ENCODE assay signal across 28 mouse cellular contexts in the genomic region with DNA sequence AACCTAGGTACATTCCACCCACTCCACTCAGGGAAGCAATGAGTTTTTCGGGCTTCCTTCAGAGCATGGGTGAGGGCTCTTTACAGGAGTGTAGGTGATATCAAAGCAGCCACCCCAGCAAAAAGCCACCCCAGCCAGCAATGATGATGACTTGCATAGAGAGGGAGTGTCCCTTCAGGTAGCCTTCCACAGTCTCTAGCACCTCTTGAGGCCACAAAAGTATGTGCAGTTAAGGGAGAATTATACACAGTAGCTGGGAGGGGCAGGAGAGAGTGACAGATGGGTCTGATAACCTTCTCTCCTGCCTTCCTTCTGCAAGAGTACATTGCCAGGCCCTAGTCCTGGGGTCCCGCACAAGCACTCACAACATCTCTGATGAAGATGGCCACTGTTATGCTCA. TPM values are rescaled to one million over a fixed set of nuclear protein-coding genes. Genes with fewer than 3 reads are reported as not detected.
DNase-seq lines count a peak whose midpoint lies in the region; ATAC-seq and TF ChIP-seq lines count a peak whose summit lies in the region.
"Had no signal": no experiment of that assay in that cellular context is flagged by ENCODE, and none has a peak within 500 bp of the region (broad histone marks: within the 10 kb centered on the region; RNA-seq: fewer than 3 reads in every experiment).

No protein-coding gene starts in this region.

- dilution Hi-C loops in CH12.LX (cut with MboI; ENCODE audit: extremely low pct_ligation_motif_present, extremely low pct_unique_long_range_greater_than_20kb, low sequenced_read_pairs), result no loop called here

- TF ChIP-seq EP300 in CH12.LX (IDR thresholded peaks at IDR 0.05; ENCODE audit: low read length), result no peak
- no peak for TF ChIP-seq EP300 in liver, postnatal 0 days (IDR thresholded peaks at IDR 0.05; ENCODE audit: low read depth)

- TF ChIP-seq RAD21 in CH12.LX (IDR thresholded peaks at IDR 0.05; ENCODE audit: low read depth, low read length), result peak; percentile 53

- no peak overlapping the region for H3K4me3 ChIP-seq in intestine, postnatal 0 days (ENCODE audit: low read depth, low read length)
- no peak overlapping the region for H3K4me3 ChIP-seq in intestine, embryonic 15.5 days (replicated peaks)
- no peak overlapping the region for H3K4me3 ChIP-seq in CH12.LX (replicated peaks in 1 of 3; ENCODE audit: low read depth in 2 of 3, low read length in 2 of 3, poor library complexity in 1 of 3)
- H3K4me3 ChIP-seq in liver, postnatal 0 days (ENCODE audit: low read depth, low read length), result no peak overlapping the region
- H3K4me3 ChIP-seq: forebrain, embryonic 10.5 days; forebrain, embryonic 13.5 days; gastrocnemius, adult 2 months; heart, embryonic 12.5 days; heart, embryonic 15.5 days; hindbrain, embryonic 10.5 days; hindbrain, embryonic 13.5 days had no signal

- no peak for DNase-seq in CH12.LX (ENCODE audit: extremely low read depth)
- no peak for DNase-seq in liver, postnatal 0 days
- DNase-seq in frontal cortex, postnatal 10 days (ENCODE audit: low spot score in 2 of 2), result no peak
- no peak for DNase-seq in urinary bladder, adult 2 months (ENCODE audit: low spot score)
- DNase-seq in cerebellum, postnatal 4 days (ENCODE audit: low spot score in 2 of 2), result no peak
- DNase-seq: adrenal gland, adult 2 months; adrenal gland, postnatal 14 days; cerebellum, adult 11 months; cerebellum, adult 2 months; cerebellum, adult 9-11 months; cerebellum, postnatal 36 days; gastrocnemius, adult 2 months; gastrocnemius, postnatal 14 days; heart, adult 11 months; heart, postnatal 10 days; heart, postnatal 36 days had no signal

- H3K79me2 ChIP-seq in CH12.LX (replicated peaks; ENCODE audit: control insufficient read depth, extremely low read depth, insufficient read depth, poor library complexity, severe bottlenecking), result no peaks in the 10 kb centered on the region

- in situ Hi-C loops in CH12.LX (cut with MboI; ENCODE audit: low pct_ligation_motif_present, low pct_unique_long_range_greater_than_20kb, low sequenced_read_pairs), result loop anchor here (25.0 kb wide), 2 partner anchors 238 to 463 kb away; no protein-coding TSS in a partner anchor

- no peaks in the 10 kb centered on the region for H3K4me1 ChIP-seq in intestine, postnatal 0 days (replicated peaks; ENCODE audit: control insufficient read depth, insufficient read depth, low read length)
- H3K4me1 ChIP-seq in intestine, embryonic 15.5 days (replicated peaks), result no peaks in the 10 kb centered on the region
- H3K4me1 ChIP-seq in CH12.LX (ENCODE audit: control insufficient read depth in 1 of 2, insufficient read depth in 2 of 2), result peaks cover 0 to 4% of the 10 kb centered on the region in 2 experiments; a peak in 1 of 4 replicates
- no peaks in the 10 kb centered on the region for H3K4me1 ChIP-seq in liver, postnatal 0 days (ENCODE audit: insufficient read depth)
- H3K4me1 ChIP-seq: forebrain, embryonic 10.5 days; forebrain, embryonic 13.5 days; heart, embryonic 12.5 days; heart, embryonic 15.5 days; hindbrain, embryonic 10.5 days; hindbrain, embryonic 13.5 days had no signal

- H3K27ac ChIP-seq in intestine, postnatal 0 days (ENCODE audit: low read depth, low read length), result no peak overlapping the region
- no peak overlapping the region for H3K27ac ChIP-seq in intestine, embryonic 15.5 days
- no peak overlapping the region for H3K27ac ChIP-seq in CH12.LX (ENCODE audit: insufficient read depth, low read depth)
- no peak overlapping the region for H3K27ac ChIP-seq in liver, postnatal 0 days (ENCODE audit: low read depth)
- H3K27ac ChIP-seq: forebrain, embryonic 10.5 days; forebrain, embryonic 13.5 days; gastrocnemius, adult 2 months; heart, embryonic 15.5 days; hindbrain, embryonic 10.5 days; hindbrain, embryonic 13.5 days had no signal

- TF ChIP-seq POLR2A in CH12.LX (IDR thresholded peaks at IDR 0.05; ENCODE audit: low read depth, low read length), result no peak

- no peak overlapping the region for H3K9ac ChIP-seq in intestine, postnatal 0 days (ENCODE audit: low read depth, low read length)
- H3K9ac ChIP-seq in intestine, embryonic 15.5 days, result no peak overlapping the region
- no peak overlapping the region for H3K9ac ChIP-seq in CH12.LX (ENCODE audit: insufficient read depth, low read depth)
- H3K9ac ChIP-seq in liver, postnatal 0 days (replicated peaks), result no peak overlapping the region
- H3K9ac ChIP-seq: forebrain, embryonic 13.5 days; heart, embryonic 12.5 days; heart, embryonic 15.5 days; hindbrain, embryonic 13.5 days had no signal

- peaks cover 20% of the 10 kb centered on the region; the same call in 1 of the 2 replicates for H3K36me3 ChIP-seq in intestine, postnatal 0 days (ENCODE audit: control insufficient read depth, insufficient read depth)
- H3K36me3 ChIP-seq in intestine, embryonic 15.5 days, result peaks cover 4% of the 10 kb centered on the region; the same call in 1 of the 2 replicates
- H3K36me3 ChIP-seq in CH12.LX (replicated peaks in 1 of 2; ENCODE audit: control insufficient read depth in 1 of 2, insufficient read depth in 1 of 2, low read length in 1 of 2), result peaks cover 34 to 68% of the 10 kb centered on the region in 2 experiments
- peaks cover 2% of the 10 kb centered on the region; the same call in 1 of the 2 replicates for H3K36me3 ChIP-seq in liver, postnatal 0 days (replicated peaks; ENCODE audit: insufficient read depth, low read length)

- H3K4me2 ChIP-seq in intestine, postnatal 0 days (replicated peaks; ENCODE audit: low read depth), result no peak overlapping the region
- no peak overlapping the region for H3K4me2 ChIP-seq in intestine, embryonic 15.5 days (replicated peaks)
- H3K4me2 ChIP-seq in CH12.LX (ENCODE audit: insufficient read depth, low read depth, poor library complexity, severe bottlenecking), result no peak overlapping the region
- H3K4me2 ChIP-seq in liver, postnatal 0 days (ENCODE audit: low read depth, low read length), result no peak overlapping the region
- H3K4me2 ChIP-seq: forebrain, embryonic 13.5 days; heart, embryonic 12.5 days; heart, embryonic 15.5 days; hindbrain, embryonic 13.5 days had no signal

- WGBS in intestine, postnatal 0 days, result 97% methylated on average over 2 of the region's 2 CpGs
- 93% methylated on average over 2 of the region's 2 CpGs for WGBS in intestine, embryonic 15.5 days
- WGBS in liver, postnatal 0 days (ENCODE audit: insufficient replicate concordance), result 85% methylated on average over 2 of the region's 2 CpGs

- no peak for ATAC-seq in intestine, postnatal 0 days
- no peak for ATAC-seq in intestine, embryonic 15.5 days
- no peak for ATAC-seq in liver, postnatal 0 days
- 0 out of 2 replicates have a peak, but pooled peaks have one; percentile 16 for ATAC-seq in neutrophil, adult 5-6 weeks (ENCODE audit: extremely low read depth, insufficient number of reproducible peaks, low FRiP score, poor library complexity, severe bottlenecking)
- ATAC-seq: forebrain, embryonic 13.5 days; forebrain, embryonic 16.5 days; hindbrain, embryonic 16.5 days had no signal

- 0 out of 2 replicates have a peak, but pooled peaks have one; percentile 28 for TF ChIP-seq CTCF in intestine, postnatal 0 days (IDR thresholded peaks at IDR 0.05; ENCODE audit: low read depth)
- TF ChIP-seq CTCF in CH12.LX (conservative IDR thresholded peaks at IDR 0.05 in 1 of 2, IDR thresholded peaks at IDR 0.05 in 1 of 2; ENCODE audit: low read depth in 2 of 2, low read length in 2 of 2), result peak; percentile 11 to 56; a peak in 2 of 4 replicates
- 0 out of 2 replicates have a peak, but pooled peaks have one; percentile 17 for TF ChIP-seq CTCF in liver, postnatal 0 days (IDR thresholded peaks at IDR 0.05; ENCODE audit: low read depth)

- H3K9me3 ChIP-seq in intestine, postnatal 0 days (ENCODE audit: control insufficient read depth), result no peaks in the 10 kb centered on the region
- H3K9me3 ChIP-seq in intestine, embryonic 15.5 days, result no peaks in the 10 kb centered on the region
- peaks cover 5% of the 10 kb centered on the region for H3K9me3 ChIP-seq in CH12.LX (replicated peaks; ENCODE audit: low read length)
- no peaks in the 10 kb centered on the region for H3K9me3 ChIP-seq in liver, postnatal 0 days (ENCODE audit: low read length)
- H3K9me3 ChIP-seq: forebrain, embryonic 10.5 days; forebrain, embryonic 13.5 days; G1E; heart, embryonic 12.5 days; heart, embryonic 15.5 days; hindbrain, embryonic 10.5 days; hindbrain, embryonic 13.5 days had no signal

- no peaks in the 10 kb centered on the region for H3K27me3 ChIP-seq in intestine, postnatal 0 days (replicated peaks; ENCODE audit: control insufficient read depth, insufficient read depth, low read length)
- H3K27me3 ChIP-seq in intestine, embryonic 15.5 days (replicated peaks), result no peaks in the 10 kb centered on the region
- H3K27me3 ChIP-seq in CH12.LX (replicated peaks), result no peaks in the 10 kb centered on the region
- H3K27me3 ChIP-seq in liver, postnatal 0 days (ENCODE audit: insufficient read depth, low read length), result no peaks in the 10 kb centered on the region
- H3K27me3 ChIP-seq: forebrain, embryonic 13.5 days; heart, embryonic 12.5 days; heart, embryonic 15.5 days; hindbrain, embryonic 13.5 days had no signal

TF ChIP-seq in CH12.LX, 34 proteins besides CTCF, POLR2A, EP300 and RAD21:
- TF ChIP-seq ZKSCAN1 (IDR thresholded peaks at IDR 0.05; ENCODE audit: borderline replicate concordance, low read depth, low read length) (no peak), SMC3 (IDR thresholded peaks at IDR 0.05; ENCODE audit: low read depth, low read length) (peak; percentile 44), KAT2A (IDR thresholded peaks at IDR 0.05; ENCODE audit: insufficient replicate concordance, low read length) (no peak), MXI1 (IDR thresholded peaks at IDR 0.05; ENCODE audit: low read depth, low read length) (no peak), MAZ (IDR thresholded peaks at IDR 0.05; ENCODE audit: low read depth, low read length) (0 out of 2 replicates have a peak, but pooled peaks have one; percentile 39)

RNA-seq across cellular contexts. Expression of a gene that starts 38.9 kb away (rescaled TPM):
- polyA plus RNA-seq in intestine, postnatal 0 days (2015; fragmentation: Nextera tagmentation; extraction: Ambion mirVana), result 111 and 115 TPM in 2 replicates
- 132 and 135 TPM in 2 replicates for polyA plus RNA-seq in intestine, embryonic 15.5 days (2015; fragmentation: Nextera tagmentation; extraction: Ambion mirVana)
- total RNA-seq in CH12.LX (2012; rRNA removed) (129 and 132 TPM in 2 replicates), CH12.LX (2014; rRNA removed) (119 and 145 TPM in 2 replicates)
- polyA plus RNA-seq in CH12.LX (2012; ENCODE audit: insufficient read length, low read depth), result 98.3 and 101 TPM in 2 replicates
- 52.2 and 54.2 TPM in 2 replicates for polyA plus RNA-seq in liver, postnatal 0 days (2015; fragmentation: Nextera tagmentation; extraction: Ambion mirVana)
- 28.4 and 30.0 TPM in 2 replicates for total RNA-seq in neutrophil, adult 5-6 weeks (2017)
- polyA plus RNA-seq in urinary bladder, adult 2 months (2012; rRNA removed), result 47.7 and 52.3 TPM in 2 replicates
